Mouse (Mus musculus) myocyte (in vitro differentiated cells): ENCODE measurements around the gene Tor2a. TPM values are rescaled to one million over a fixed set of nuclear protein-coding genes. Genes with fewer than 3 reads are reported as not detected.

ENCODE experiments used
- H3K27me3 ChIP-seq: one replicate; pipeline ENCODE4 v1.6.1; 2011; ENCODE audit not compliant: control insufficient read depth, insufficient read depth, insufficient read length
- H3K36me3 ChIP-seq: one replicate; pipeline ENCODE4 v1.6.1; 2011; ENCODE audit not compliant: control insufficient read depth, insufficient read depth
- H3K4me2 ChIP-seq: one replicate; pipeline ENCODE4 v1.6.1; 2011; ENCODE audit warnings: low read depth, control low read depth
- H3K4me3 ChIP-seq: one replicate; pipeline ENCODE4 v1.5.1; 2011; ENCODE audit warnings: mild to moderate bottlenecking, control low read depth, moderate library complexity
- H3K79me2 ChIP-seq: one replicate; pipeline ENCODE4 v1.6.1; 2011; ENCODE audit not compliant: control insufficient read depth, insufficient read depth
- H3ac ChIP-seq: one replicate; pipeline ENCODE4 v1.6.1; 2011; ENCODE audit not compliant: control insufficient read depth, insufficient read length
- CEBPB ChIP-seq: IDR thresholded peaks from 2 replicates; pipeline ENCODE4 v1.6.1; 2011; ENCODE audit warnings: mild to moderate bottlenecking, moderate library complexity; ENCODE audit not compliant: poor library complexity, insufficient read depth, severe bottlenecking
- E2F4 ChIP-seq: IDR thresholded peaks from one replicate; pipeline ENCODE4 v1.6.1; 2011; ENCODE audit warnings: mild to moderate bottlenecking, control low read depth, moderate library complexity; ENCODE audit not compliant: insufficient read depth
- MAX ChIP-seq: IDR thresholded peaks from one replicate; pipeline ENCODE4 v1.6.1; 2011; ENCODE audit warnings: low read depth, mild to moderate bottlenecking, control low read depth
- MYOD1 ChIP-seq, 3 experiments: IDR thresholded peaks; one replicate each; pipeline ENCODE4 v1.6.1; 2011; ENCODE audit warnings: control low read depth in 2 of 3, low read depth in 2 of 3, mild to moderate bottlenecking in 2 of 3, moderate library complexity in 1 of 3; ENCODE audit not compliant: insufficient read length in 2 of 3, control insufficient read depth in 1 of 3
- MYOG ChIP-seq, 3 experiments: IDR thresholded peaks; one replicate each; pipeline ENCODE4 v1.6.1; 2011; ENCODE audit warnings: control low read depth in 2 of 3, low read depth in 2 of 3, mild to moderate bottlenecking in 2 of 3; ENCODE audit not compliant: insufficient read length in 2 of 3, control insufficient read depth in 1 of 3, insufficient read depth in 1 of 3
- POLR2A ChIP-seq: IDR thresholded peaks from one replicate; pipeline ENCODE4 v1.6.1; 2011; ENCODE audit warnings: low read depth, mild to moderate bottlenecking, control low read depth, moderate library complexity; ENCODE audit not compliant: insufficient read length
- POLR2AphosphoS2 ChIP-seq: IDR thresholded peaks from one replicate; pipeline ENCODE4 v1.6.1; 2011; ENCODE audit warnings: low read depth, control low read depth; ENCODE audit not compliant: insufficient read length
- REST ChIP-seq: IDR thresholded peaks from one replicate; pipeline ENCODE4 v1.6.1; 2011; ENCODE audit warnings: mild to moderate bottlenecking, control low read depth, moderate library complexity; ENCODE audit not compliant: insufficient read depth, insufficient read length
- SRF ChIP-seq: IDR thresholded peaks from one replicate; pipeline ENCODE4 v1.6.1; 2011; ENCODE audit warnings: low read depth; ENCODE audit not compliant: control insufficient read depth, insufficient read length
- TCF12 ChIP-seq: IDR thresholded peaks from one replicate; pipeline ENCODE4 v1.6.1; 2011; ENCODE audit warnings: mild to moderate bottlenecking, control low read depth; ENCODE audit not compliant: poor library complexity, insufficient read depth, severe bottlenecking
- TCF3 ChIP-seq: IDR thresholded peaks from one replicate; pipeline ENCODE4 v1.6.1; 2011; ENCODE audit warnings: low read depth, control low read depth; ENCODE audit not compliant: insufficient read length
- USF1 ChIP-seq: IDR thresholded peaks from one replicate; pipeline ENCODE4 v1.6.1; 2011; ENCODE audit warnings: low read depth, mild to moderate bottlenecking, control low read depth, moderate library complexity
- polyA plus RNA-seq: library from polyadenylated mRNA; unstranded; fragments of >200 nt; fragmentation: generic; extraction: Trizol; gene quantifications from one replicate; pipeline ENCODE4 v1.2.1, GENCODE M21; 2012; ENCODE audit warnings: missing spikeins

The Tor2a gene
- polyA plus RNA-seq, 1 experiment, result 37.3 TPM

GRCm38 (mm10) chr2:32722581-32722980 is 34.5 kb upstream of the Tor2a start:
- no peak overlapping the region for H3ac ChIP-seq
- no peak for TF ChIP-seq TCF12
- no peak for TF ChIP-seq MAX
- TF ChIP-seq TCF3, result no peak
- TF ChIP-seq POLR2AphosphoS2, result no peak
- no peak for TF ChIP-seq CEBPB
- TF ChIP-seq USF1, result no peak
- no peak for TF ChIP-seq SRF
- TF ChIP-seq MYOG (IDR thresholded peaks at IDR 0.05; ENCODE audit: control insufficient read depth in 1 of 3, insufficient read depth in 1 of 3, insufficient read length in 2 of 3, low read depth in 2 of 3), result no peak
- TF ChIP-seq REST, result no peak
- TF ChIP-seq POLR2A, result no peak
- no peak for TF ChIP-seq MYOD1 (IDR thresholded peaks at IDR 0.05; ENCODE audit: control insufficient read depth in 1 of 3, insufficient read length in 2 of 3, low read depth in 2 of 3)
- no peak for TF ChIP-seq E2F4

GRCm38 (mm10) chr2:32724149-32724548 is 32.9 kb upstream of the Tor2a start:
- no peaks in the 10 kb centered on the region for H3K79me2 ChIP-seq

More at GRCm38 (mm10) chr2:32722581-32722980, 34.5 kb upstream of the Tor2a start:
- Histone ChIP-seq H3K79me2 (no peaks in the 10 kb centered on the region), H3K4me3 (no peak overlapping the region), H3K36me3 (no peaks in the 10 kb centered on the region), H3K4me2 (no peak overlapping the region), H3K27me3 (no peaks in the 10 kb centered on the region)

GRCm38 (mm10) chr2:32724832-32725790 is 31.9 kb upstream of the Tor2a start:
- Histone ChIP-seq H3ac (no peak overlapping the region), H3K4me3 (no peak overlapping the region), H3K36me3 (no peaks in the 10 kb centered on the region), H3K27me3 (no peaks in the 10 kb centered on the region), H3K4me2 (no peak overlapping the region), H3K79me2 (no peaks in the 10 kb centered on the region)
- TF ChIP-seq TCF12 (no peak), POLR2AphosphoS2 (no peak), MYOG (IDR thresholded peaks at IDR 0.05; ENCODE audit: control insufficient read depth in 1 of 3, insufficient read depth in 1 of 3, insufficient read length in 2 of 3, low read depth in 2 of 3) (no peak), REST (no peak), E2F4 (no peak), MYOD1 (IDR thresholded peaks at IDR 0.05; ENCODE audit: control insufficient read depth in 1 of 3, insufficient read length in 2 of 3, low read depth in 2 of 3) (no peak), CEBPB (no peak), USF1 (no peak), SRF (no peak), TCF3 (no peak), MAX (no peak), POLR2A (no peak)

More at GRCm38 (mm10) chr2:32724149-32724548, 32.9 kb upstream of the Tor2a start:
- Histone ChIP-seq H3K4me2 (no peak overlapping the region), H3K27me3 (no peaks in the 10 kb centered on the region), H3K4me3 (no peak overlapping the region), H3ac (no peak overlapping the region), H3K36me3 (no peaks in the 10 kb centered on the region)
- TF ChIP-seq E2F4 (no peak), POLR2A (no peak), TCF3 (no peak), MAX (no peak), CEBPB (no peak), USF1 (no peak), MYOD1 (IDR thresholded peaks at IDR 0.05; ENCODE audit: control insufficient read depth in 1 of 3, insufficient read length in 2 of 3, low read depth in 2 of 3) (no peak), SRF (no peak), TCF12 (no peak), REST (no peak), POLR2AphosphoS2 (no peak), MYOG (IDR thresholded peaks at IDR 0.05; ENCODE audit: control insufficient read depth in 1 of 3, insufficient read depth in 1 of 3, insufficient read length in 2 of 3, low read depth in 2 of 3) (no peak)

DNA sequence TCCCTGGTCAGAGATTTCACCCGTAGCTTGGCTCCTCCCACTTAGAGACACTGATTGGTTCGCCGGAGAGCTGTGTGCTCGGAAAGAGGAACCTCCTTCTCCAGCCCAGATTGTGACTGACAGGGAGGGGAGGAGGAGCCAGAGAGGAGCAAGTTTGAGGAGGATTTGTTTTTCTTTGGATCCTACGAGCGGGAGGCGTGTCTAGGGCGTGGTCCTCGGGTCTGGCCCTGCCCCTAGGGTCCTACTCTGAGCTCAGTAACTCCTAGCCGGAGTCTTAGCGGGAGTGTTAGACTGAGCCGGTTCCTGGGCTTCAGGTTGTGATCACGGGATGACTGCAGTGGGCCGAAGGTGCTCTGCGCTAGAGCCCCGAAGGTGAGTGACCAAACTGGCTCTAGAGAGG is 29.6 kb upstream of the Tor2a start:
- H3ac ChIP-seq, result no peak overlapping the region
- no peak overlapping the region for H3K4me3 ChIP-seq
- no peaks in the 10 kb centered on the region for H3K36me3 ChIP-seq
- H3K79me2 ChIP-seq, result no peaks in the 10 kb centered on the region
- no peaks in the 10 kb centered on the region for H3K27me3 ChIP-seq
- peak overlapping the region; percentile 69 for H3K4me2 ChIP-seq
- TF ChIP-seq SRF, result no peak
- no peak for TF ChIP-seq MYOD1 (IDR thresholded peaks at IDR 0.05; ENCODE audit: control insufficient read depth in 1 of 3, insufficient read length in 2 of 3, low read depth in 2 of 3)
- TF ChIP-seq REST, result no peak
- TF ChIP-seq TCF3, result no peak
- TF ChIP-seq POLR2AphosphoS2, result no peak
- TF ChIP-seq USF1, result no peak
- no peak for TF ChIP-seq TCF12
- TF ChIP-seq CEBPB, result no peak
- no peak for TF ChIP-seq MYOG (IDR thresholded peaks at IDR 0.05; ENCODE audit: control insufficient read depth in 1 of 3, insufficient read depth in 1 of 3, insufficient read length in 2 of 3, low read depth in 2 of 3)
- TF ChIP-seq MAX, result no peak
- no peak for TF ChIP-seq E2F4
- TF ChIP-seq POLR2A, result no peak
